Mouse (Mus musculus): ENCODE data around the gene Tmem102.

Gene Tmem102

GRCm38 (mm10) chr11:69804972-69805909 is at the start of gene Tmem102:
Gene Tmem102 (minus strand): TSS chr11:69805624.
- TF ChIP-seq GATA4 (IDR thresholded peaks at IDR 0.05; ENCODE audit: insufficient replicate concordance, low read length), result no peak

GRCm38 (mm10) chr11:69854680-69855079 is 49.3 kb upstream of the Tmem102 start:
- TF ChIP-seq GATA4 (IDR thresholded peaks at IDR 0.05; ENCODE audit: insufficient replicate concordance, low read length), result no peak

GRCm38 (mm10) chr11:69853994-69854393 is 48.6 kb upstream of the Tmem102 start:
- TF ChIP-seq GATA4 (IDR thresholded peaks at IDR 0.05; ENCODE audit: insufficient replicate concordance, low read length), result no peak

- no peak for TF ChIP-seq GATA4 (IDR thresholded peaks at IDR 0.05; ENCODE audit: insufficient replicate concordance, low read length)
Measured at GRCm38 (mm10) chr11:69850754-69851153, 45.3 kb upstream of the Tmem102 start.

GRCm38 (mm10) chr11:69849884-69850283 is 44.5 kb upstream of the Tmem102 start:
- TF ChIP-seq GATA4 (IDR thresholded peaks at IDR 0.05; ENCODE audit: insufficient replicate concordance, low read length), result no peak

GRCm38 (mm10) chr11:69849128-69849527 is 43.7 kb upstream of the Tmem102 start:
- peak; percentile 39; the same call in 1 of the 2 replicates for TF ChIP-seq GATA4 (IDR thresholded peaks at IDR 0.05; ENCODE audit: insufficient replicate concordance, low read length)

GRCm38 (mm10) chr11:69848021-69848420 is 42.6 kb upstream of the Tmem102 start:
- no peak for TF ChIP-seq GATA4 (IDR thresholded peaks at IDR 0.05; ENCODE audit: insufficient replicate concordance, low read length)

- no peak for TF ChIP-seq GATA4 (IDR thresholded peaks at IDR 0.05; ENCODE audit: insufficient replicate concordance, low read length)
Measured at GRCm38 (mm10) chr11:69846738-69847688, 41.6 kb upstream of the Tmem102 start.

- TF ChIP-seq GATA4 (IDR thresholded peaks at IDR 0.05; ENCODE audit: insufficient replicate concordance, low read length), result peak; percentile 30; the same call in 1 of the 2 replicates
Measured at GRCm38 (mm10) chr11:69846198-69846680, 40.8 kb upstream of the Tmem102 start, which contains the start of gene Plscr3. Gene Plscr3 (plus strand): TSS chr11:69846376.

GRCm38 (mm10) chr11:69838714-69839104 is 33.3 kb upstream of the Tmem102 start:
- no peak for TF ChIP-seq GATA4 (IDR thresholded peaks at IDR 0.05; ENCODE audit: insufficient replicate concordance, low read length)

- TF ChIP-seq GATA4 (IDR thresholded peaks at IDR 0.05; ENCODE audit: insufficient replicate concordance, low read length), result peak; percentile 40; the same call in 1 of the 2 replicates
Measured at GRCm38 (mm10) chr11:69837952-69838713, 32.7 kb upstream of the Tmem102 start, which contains the start of gene Tmem256. Gene Tmem256 (plus strand): TSS chr11:69838514.

GRCm38 (mm10) chr11:69837604-69837951 is 32.2 kb upstream of the Tmem102 start, which contains the start of gene Nlgn2:
Gene Nlgn2 (minus strand): TSS chr11:69837784.
- no peak for TF ChIP-seq GATA4 (IDR thresholded peaks at IDR 0.05; ENCODE audit: insufficient replicate concordance, low read length)

GRCm38 (mm10) chr11:69836703-69837576 is 31.5 kb upstream of the Tmem102 start:
- no peak for TF ChIP-seq GATA4 (IDR thresholded peaks at IDR 0.05; ENCODE audit: insufficient replicate concordance, low read length)
